Mouse (Mus musculus) hindlimb bud, embryonic 11.5 days (tissue): Measurements from ENCODE around the gene Il1r1.

ENCODE experiments used
- DNase-seq: peaks from one replicate; pipeline ENCODE4 v3.0.0-alpha.2; 2012; ENCODE audit warnings: low read depth, low spot score; ENCODE audit errors: extremely low spot score

The Il1r1 gene

DNA sequence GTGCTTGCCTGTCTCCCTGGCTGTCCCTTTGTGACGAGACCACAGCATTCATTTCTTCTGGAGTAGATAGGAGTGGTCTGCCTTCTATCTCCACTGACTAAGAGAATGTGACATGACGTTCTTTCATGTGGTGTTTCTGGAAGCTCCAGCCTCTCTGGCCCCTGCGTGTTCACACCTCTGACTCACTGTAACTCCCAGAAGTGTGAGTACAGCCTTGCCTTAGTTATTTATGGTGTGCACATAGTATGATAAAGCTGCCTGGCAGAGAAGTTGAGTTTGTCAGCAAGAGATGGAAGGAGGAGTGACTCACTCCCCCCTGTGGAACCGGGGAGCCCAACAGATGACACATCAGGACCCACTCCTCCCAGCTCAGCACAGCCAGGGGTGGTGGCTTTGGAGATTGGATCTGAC, 133.9 kb downstream of the Il1r1 start:
- DNase-seq = no peak

DNA sequence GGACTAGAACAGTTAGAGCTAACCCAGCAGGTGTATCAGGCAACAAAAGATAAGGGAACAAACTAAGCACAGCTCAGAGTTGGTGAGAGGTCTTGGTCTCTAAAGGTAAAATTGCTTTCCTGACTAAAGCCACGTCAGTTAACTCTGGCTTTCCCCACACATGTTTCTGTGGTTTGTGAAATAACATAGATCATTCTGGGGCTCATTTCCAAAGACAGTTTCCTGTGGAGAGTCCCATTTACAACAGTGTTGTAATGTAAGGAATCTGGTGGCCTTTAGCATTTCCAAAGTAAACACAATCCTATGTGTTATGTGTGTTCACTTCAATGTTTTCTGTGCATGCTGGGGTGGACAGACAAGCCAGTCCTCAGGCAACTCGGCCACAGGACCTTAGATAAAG, 134.9 kb downstream of the Il1r1 start:
- no peak for DNase-seq

DNA sequence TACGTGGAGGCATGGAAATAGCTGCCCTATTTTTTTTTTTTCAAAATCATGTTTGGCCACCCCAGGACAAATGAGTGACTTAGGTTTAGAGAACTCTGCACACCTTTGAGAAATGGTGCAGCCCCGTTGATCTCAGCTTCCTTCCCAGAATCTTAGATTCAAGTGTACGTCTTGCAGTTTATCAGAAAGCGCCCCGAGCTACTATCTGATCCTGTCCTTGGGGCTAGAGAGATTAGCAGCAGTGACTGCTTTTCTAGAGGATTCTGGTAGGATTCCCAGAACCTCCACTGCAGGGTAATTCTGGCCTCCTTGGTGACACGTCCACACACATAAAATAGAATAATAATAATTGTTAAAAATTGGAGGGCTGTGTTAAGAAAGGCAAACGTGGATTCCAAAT, 136.1 kb downstream of the Il1r1 start:
- DNase-seq = no peak

DNA sequence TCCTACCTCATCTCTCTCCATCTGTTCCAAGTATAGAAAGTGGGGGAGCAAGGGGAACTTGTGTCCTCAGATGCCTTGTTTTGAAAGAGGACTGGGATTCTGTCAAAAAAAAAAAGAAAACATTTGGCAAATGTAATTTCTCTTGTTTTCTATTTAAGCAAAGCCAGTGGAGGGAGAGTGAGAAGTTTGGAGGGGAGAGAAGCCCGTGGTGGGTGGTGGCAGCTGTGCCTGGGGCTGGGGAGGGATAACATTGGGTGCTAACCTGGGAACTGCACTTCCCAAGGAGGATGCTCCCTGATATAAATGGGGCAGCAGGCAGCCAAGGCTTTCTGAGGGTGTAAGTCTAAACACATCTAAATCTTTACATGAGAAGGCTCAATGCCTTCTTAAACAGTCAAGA, 136.7 kb downstream of the Il1r1 start:
- DNase-seq = no peak

DNA sequence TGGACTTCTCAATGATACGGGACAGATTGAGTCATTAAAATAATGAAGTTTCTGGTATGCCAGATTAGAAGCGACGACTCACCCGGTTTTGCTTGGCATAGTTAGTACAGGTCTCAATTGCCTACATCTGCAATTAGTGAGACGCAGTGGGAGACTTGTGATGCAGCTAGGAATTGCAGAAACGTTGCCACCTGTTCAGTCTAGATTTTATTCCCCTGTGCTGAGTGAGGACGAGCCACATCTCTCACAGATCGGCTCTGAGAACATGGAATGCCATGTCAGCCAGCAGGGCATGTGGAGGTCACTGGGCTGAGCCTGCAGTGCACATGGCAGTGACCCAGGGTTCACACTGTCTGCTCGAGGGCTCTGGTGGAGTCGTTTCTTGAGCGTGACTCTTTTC, 137.9 kb downstream of the Il1r1 start:
- DNase-seq = no peak
